Mouse (Mus musculus) hindbrain, embryonic 13.5 days (tissue): ENCODE measurements around the gene Stx4a. TPM values are rescaled to one million over a fixed set of nuclear protein-coding genes. Genes with fewer than 3 reads are reported as not detected.
"Not testable (repeated sequence)": the region's sequence is repeated elsewhere in the genome, so short reads cannot be mapped to it uniquely, and the experiment has no call there.

Experiments
- ATAC-seq: fragments of 200-750 bp; cut with Nextera tagmentation; 2 replicates; pipeline ENCODE4 v1.8.0; 2017; ENCODE audit warnings: moderate TSS enrichment; ENCODE audit not compliant: low FRiP score
- H3K27ac ChIP-seq: fragments of 300-500 bp; sonication (generic); 2 replicates; pipeline ENCODE4 v1.5.1; 2015; ENCODE audit warnings: inconsistent platforms, mild to moderate bottlenecking, moderate library complexity
- H3K27me3 ChIP-seq: fragments of 300-500 bp; sonication (generic); 2 replicates; pipeline ENCODE4 v1.6.1; 2015; ENCODE audit warnings: mild to moderate bottlenecking, inconsistent platforms
- H3K36me3 ChIP-seq: fragments of 300-500 bp; sonication (generic); 2 replicates; pipeline ENCODE4 v1.6.1; 2015; ENCODE audit warnings: mild to moderate bottlenecking, inconsistent platforms
- H3K4me1 ChIP-seq: fragments of 300-500 bp; sonication (generic); replicated peaks from 2 replicates; pipeline ENCODE4 v1.6.1; 2015; ENCODE audit warnings: inconsistent platforms
- H3K4me2 ChIP-seq: fragments of 300-500 bp; sonication (generic); 2 replicates; pipeline ENCODE4 v1.6.1; 2015; ENCODE audit warnings: inconsistent platforms, mild to moderate bottlenecking, moderate library complexity
- H3K4me3 ChIP-seq: fragments of 300-500 bp; sonication (generic); 2 replicates; pipeline ENCODE4 v1.5.1; 2015; ENCODE audit warnings: mild to moderate bottlenecking, inconsistent platforms
- H3K9ac ChIP-seq: fragments of 300-500 bp; sonication (generic); 2 replicates; pipeline ENCODE4 v1.6.1; 2015; ENCODE audit warnings: mild to moderate bottlenecking, inconsistent platforms
- H3K9me3 ChIP-seq: fragments of 300-500 bp; sonication (generic); 2 replicates; pipeline ENCODE4 v1.6.1; 2016; ENCODE audit warnings: inconsistent platforms
- WGBS: fragments of 180-500 bp; shearing (Covaris S2); methylation state at CpG from one replicate; pipeline ENCODE4 v1.1.7; 2015; 5-methylcytosine and 5-hydroxymethylcytosine counted together
- polyA plus RNA-seq: library from polyadenylated mRNA; unstranded; fragments of >200 nt; fragmentation: Nextera tagmentation; extraction: Ambion mirVana; gene quantifications from 2 replicates; pipeline ENCODE4 v1.2.1, GENCODE M21; 2015

Stx4a gene
- polyA plus RNA-seq: 22.2 and 24.3 TPM in 2 replicates

DNA sequence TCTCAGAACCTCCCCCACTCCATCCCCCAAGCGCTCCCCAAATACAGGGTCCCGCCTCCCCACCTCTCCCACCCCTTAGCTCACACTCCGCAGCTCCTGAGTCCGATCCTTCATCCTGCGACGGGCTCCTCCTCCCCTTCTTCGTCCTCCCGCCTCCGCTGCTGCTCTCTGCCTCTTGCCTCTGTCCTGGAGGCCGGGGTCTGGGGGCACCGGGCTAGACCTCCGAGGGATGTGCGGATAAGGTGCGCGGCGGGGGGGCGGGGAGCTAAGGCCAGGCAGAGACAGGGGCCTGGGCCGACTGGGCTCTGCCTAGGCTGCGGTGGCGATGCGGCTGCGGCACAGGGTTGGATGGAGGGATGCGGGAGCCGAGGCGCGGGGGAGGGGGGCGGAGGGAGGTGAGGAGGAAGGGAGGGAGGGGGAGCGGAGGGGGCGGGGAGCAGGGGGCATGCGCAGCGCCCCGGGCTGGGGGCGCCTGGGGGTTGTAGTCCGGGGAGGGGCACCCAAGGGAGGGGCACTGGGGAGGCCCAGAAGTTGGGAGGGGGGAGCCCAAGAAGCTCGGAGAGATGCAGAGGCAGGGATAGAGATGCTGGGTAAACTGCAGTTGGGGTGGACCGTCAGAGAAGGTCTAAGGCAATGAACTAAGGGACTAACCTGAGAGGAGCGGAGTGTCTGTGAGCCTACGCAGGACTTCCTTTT, at the start of gene Stx4a, which contains the start of gene Stx1b:
Gene Stx4a (plus strand): TSS at position 119 of the 696 bp plus-strand sequence.
Gene Stx1b (minus strand): TSS at position 374 of the 696 bp plus-strand sequence.
- H3K4me2 ChIP-seq: peak within 1 kb of the TSS; percentile 80
- H3K36me3 ChIP-seq: no peaks in the 10 kb centered on the region
- no peaks in the 10 kb centered on the region for H3K9me3 ChIP-seq
- 5% methylated on average over 26 of the region's 38 CpGs for WGBS
- H3K27ac ChIP-seq: peak within 1 kb of the TSS; percentile 92
- H3K4me3 ChIP-seq: peak within 1 kb of the TSS; percentile 72
- peaks cover 43% of the 10 kb centered on the region for H3K4me1 ChIP-seq
- ATAC-seq: peak; percentile 90
- peak within 1 kb of the TSS; percentile 91 for H3K9ac ChIP-seq
- H3K27me3 ChIP-seq: no peaks in the 10 kb centered on the region

DNA sequence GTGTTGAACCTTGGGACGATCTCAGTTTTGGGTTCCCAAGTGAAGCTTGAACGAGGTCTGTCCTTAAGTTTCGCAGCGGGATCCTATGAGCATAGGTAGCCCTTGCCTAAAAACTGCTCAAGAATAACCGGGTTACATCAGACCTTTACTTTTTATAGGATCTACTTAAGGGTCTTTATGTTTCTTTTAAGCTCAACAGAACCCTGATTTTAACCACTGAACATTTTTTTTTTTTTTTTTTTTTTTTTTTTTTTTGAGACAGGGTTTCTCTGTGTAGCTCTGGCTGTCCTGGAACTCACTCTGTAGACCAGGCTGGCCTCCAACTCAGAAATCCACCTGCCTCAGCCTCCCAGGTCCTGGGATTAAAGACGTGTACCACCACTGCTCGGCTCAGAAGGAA, 48.3 kb upstream of the Stx4a start:
- H3K9me3 ChIP-seq, ATAC-seq, H3K27me3 ChIP-seq: not testable (repeated sequence)
- Histone ChIP-seq H3K36me3 (peaks cover 19% of the 10 kb centered on the region), H3K4me2 (peak overlapping the region; percentile 82), H3K9ac (peak overlapping the region; percentile 91), H3K27ac (peak overlapping the region; percentile 98), H3K4me1 (peaks cover 21% of the 10 kb centered on the region), H3K4me3 (peak overlapping the region; percentile 84)
- WGBS: 81% methylated on average over 7 of the region's 7 CpGs

DNA sequence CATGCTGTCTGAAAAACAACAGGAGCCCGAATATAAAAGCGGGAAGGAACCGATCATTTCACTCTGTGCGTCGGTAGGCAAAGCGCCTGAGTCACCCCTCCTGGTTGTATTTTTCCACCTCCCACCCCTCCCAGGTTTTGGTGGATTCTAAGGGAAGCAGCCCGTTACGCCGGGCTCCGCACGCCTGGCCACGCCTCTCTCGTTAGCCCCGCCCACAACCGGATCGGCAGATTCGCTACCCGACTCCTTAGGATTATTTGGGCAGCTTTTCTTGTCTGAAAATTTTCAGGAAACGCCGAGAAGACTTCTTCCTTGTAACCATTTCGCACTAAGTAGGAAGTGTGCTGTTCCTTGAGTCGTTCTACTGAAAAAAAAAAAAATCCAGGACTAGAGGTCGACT, 47.7 kb upstream of the Stx4a start, which contains the start of gene Setd1a:
Gene Setd1a (plus strand): TSS at position 245 of the 400 bp plus-strand sequence.
- Histone ChIP-seq H3K4me2 (peak within 1 kb of the TSS; percentile 82), H3K4me3 (peak within 1 kb of the TSS; percentile 84), H3K4me1 (peaks cover 20% of the 10 kb centered on the region), H3K36me3 (peaks cover 25% of the 10 kb centered on the region), H3K9ac (peak within 1 kb of the TSS; percentile 91), H3K27ac (peak within 1 kb of the TSS; percentile 98), H3K9me3 (no peaks in the 10 kb centered on the region), H3K27me3 (no peaks in the 10 kb centered on the region)
- WGBS: under 1% methylated on average over 23 of the region's 23 CpGs
- peak; percentile 79 for ATAC-seq

DNA sequence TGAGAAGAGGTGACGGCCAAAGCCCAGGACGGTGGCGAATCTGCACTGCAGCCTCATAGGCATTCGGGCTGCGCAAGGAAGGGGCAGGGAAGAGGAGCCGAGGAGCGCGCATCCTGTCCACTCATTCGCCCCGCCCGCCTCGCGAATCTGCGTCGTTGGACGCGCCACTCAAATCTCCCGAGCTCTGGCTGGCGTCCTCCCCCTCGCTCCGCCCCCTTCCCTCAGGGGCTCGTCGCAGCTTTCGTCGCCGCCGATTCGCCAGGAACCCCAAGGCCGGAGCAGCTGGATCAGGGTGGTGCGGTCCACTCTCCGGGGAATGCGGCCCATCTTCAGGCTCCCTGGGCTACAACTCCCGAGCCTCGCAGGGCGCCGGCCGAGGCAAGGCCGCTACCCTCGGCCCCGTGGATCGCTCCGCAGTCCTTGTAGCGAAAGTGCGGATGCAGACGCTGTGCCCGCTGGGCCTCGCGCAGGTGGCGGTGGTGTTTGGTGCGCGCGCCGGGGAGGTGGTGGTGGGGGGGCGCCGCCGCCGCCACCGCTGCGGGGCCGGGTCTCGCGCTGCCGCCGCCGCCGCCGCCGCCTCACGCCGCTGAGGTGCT, 47.1 kb upstream of the Stx4a start:
- WGBS: 0% methylated on average over 56 of the region's 70 CpGs
- Histone ChIP-seq H3K9me3 (no peaks in the 10 kb centered on the region), H3K4me1 (peaks cover 20% of the 10 kb centered on the region), H3K4me2 (peak overlapping the region; percentile 82), H3K9ac (peak overlapping the region; percentile 91), H3K4me3 (peak overlapping the region; percentile 84), H3K27me3 (no peaks in the 10 kb centered on the region), H3K36me3 (peaks cover 31% of the 10 kb centered on the region), H3K27ac (peak overlapping the region; percentile 98)
- ATAC-seq: peak; percentile 94

DNA sequence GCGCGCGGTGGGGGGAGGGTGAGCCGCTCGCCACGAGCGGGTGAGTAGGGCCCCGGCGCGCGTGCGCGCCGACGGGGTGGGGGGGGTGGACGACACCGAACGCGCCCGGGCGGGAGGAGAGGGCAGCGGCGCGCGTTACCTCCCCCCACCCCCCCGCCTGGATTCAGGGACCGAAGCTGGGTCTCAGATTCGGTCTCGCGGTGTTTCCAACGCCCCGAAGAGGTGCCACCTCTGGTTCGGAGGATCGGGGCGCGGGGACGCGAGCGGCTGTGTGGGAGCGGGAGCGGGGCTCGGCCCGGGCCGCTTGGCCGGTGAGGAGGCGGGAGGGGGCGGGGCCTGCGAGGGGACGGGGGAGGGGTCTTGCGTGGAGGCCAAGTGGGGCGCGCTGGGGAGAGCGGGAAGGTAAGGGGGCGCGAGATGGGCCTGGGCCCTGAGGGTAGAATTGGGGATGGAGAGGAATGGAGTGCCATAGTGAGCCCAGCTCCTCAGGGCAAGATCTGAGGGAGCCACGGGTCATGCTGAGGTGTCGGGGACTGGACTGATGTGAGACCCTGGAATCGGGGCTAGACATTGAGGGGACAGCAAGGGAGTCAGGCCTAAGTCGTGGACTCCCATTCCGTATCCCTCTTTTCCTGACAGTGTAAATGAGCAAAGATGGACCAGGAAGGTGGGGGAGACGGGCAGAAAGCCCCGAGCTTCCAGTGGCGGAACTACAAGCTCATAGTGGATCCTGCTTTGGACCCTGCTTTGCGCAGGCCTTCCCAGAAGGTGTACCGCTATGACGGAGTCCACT, 46.4 kb upstream of the Stx4a start:
- Histone ChIP-seq H3K27ac (peak overlapping the region; percentile 98), H3K36me3 (peaks cover 38% of the 10 kb centered on the region), H3K4me1 (peaks cover 20% of the 10 kb centered on the region), H3K9ac (peak overlapping the region; percentile 91), H3K9me3 (no peaks in the 10 kb centered on the region), H3K4me3 (peak overlapping the region; percentile 84), H3K27me3 (no peaks in the 10 kb centered on the region), H3K4me2 (peak overlapping the region; percentile 82)
- 4% methylated on average over 43 of the region's 66 CpGs for WGBS
- peak; percentile 39 for ATAC-seq

DNA sequence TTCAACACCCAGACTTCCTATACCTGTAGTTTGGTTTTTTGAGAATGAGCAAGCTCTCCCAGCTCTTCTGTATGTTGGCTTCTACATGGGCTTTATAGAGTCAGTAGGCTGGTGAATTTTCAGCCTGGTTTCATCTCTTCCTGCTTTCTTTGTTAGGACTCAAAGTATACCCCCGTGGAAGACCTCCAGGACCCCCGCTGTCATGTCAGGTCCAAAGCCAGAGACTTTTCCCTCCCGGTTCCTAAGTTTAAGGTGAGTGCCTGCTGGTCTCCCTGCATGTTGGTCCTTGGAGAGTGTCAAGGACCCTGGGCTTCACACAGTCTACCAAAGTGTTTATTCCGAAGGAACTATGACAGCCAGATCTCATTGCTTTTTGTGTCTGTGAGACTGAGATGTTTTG, 45.7 kb upstream of the Stx4a start:
- Histone ChIP-seq H3K4me3 (peak overlapping the region; percentile 84), H3K36me3 (peaks cover 42% of the 10 kb centered on the region), H3K4me2 (peak overlapping the region; percentile 82), H3K9me3 (no peaks in the 10 kb centered on the region), H3K27ac (no peak overlapping the region), H3K27me3 (no peaks in the 10 kb centered on the region), H3K4me1 (peaks cover 20% of the 10 kb centered on the region), H3K9ac (peak overlapping the region; percentile 91)
- WGBS: 78% methylated on average over 4 of the region's 4 CpGs
- no peak for ATAC-seq

DNA sequence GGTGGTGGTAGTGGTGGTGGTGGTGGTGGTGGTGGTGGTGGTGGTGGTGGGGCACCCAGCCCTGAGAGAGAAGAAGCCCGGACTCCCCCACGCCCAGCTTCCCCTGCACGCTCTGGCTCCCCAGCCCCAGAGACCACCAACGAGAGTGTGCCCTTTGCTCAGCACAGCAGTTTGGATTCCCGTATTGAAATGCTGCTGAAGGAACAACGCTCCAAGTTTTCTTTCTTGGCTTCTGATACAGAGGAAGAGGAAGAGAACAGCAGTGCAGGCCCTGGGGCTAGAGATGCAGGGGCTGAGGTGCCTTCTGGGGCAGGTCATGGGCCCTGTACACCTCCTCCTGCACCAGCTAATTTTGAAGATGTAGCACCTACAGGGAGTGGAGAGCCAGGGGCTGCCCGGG, 38.8 kb upstream of the Stx4a start, which contains the start of gene Gm49388:
Gene Gm49388 (plus strand): TSS at position 301 of the 400 bp plus-strand sequence.
- Histone ChIP-seq H3K27ac (no peak within 1 kb of the TSS), H3K9ac (no peak within 1 kb of the TSS), H3K9me3 (no peaks in the 10 kb centered on the region), H3K27me3 (no peaks in the 10 kb centered on the region), H3K4me3 (no peak within 1 kb of the TSS), H3K4me2 (no peak within 1 kb of the TSS), H3K36me3 (peaks cover 98% of the 10 kb centered on the region), H3K4me1 (no peaks in the 10 kb centered on the region)
- ATAC-seq: no peak
- 94% methylated on average over 7 of the region's 7 CpGs for WGBS

DNA sequence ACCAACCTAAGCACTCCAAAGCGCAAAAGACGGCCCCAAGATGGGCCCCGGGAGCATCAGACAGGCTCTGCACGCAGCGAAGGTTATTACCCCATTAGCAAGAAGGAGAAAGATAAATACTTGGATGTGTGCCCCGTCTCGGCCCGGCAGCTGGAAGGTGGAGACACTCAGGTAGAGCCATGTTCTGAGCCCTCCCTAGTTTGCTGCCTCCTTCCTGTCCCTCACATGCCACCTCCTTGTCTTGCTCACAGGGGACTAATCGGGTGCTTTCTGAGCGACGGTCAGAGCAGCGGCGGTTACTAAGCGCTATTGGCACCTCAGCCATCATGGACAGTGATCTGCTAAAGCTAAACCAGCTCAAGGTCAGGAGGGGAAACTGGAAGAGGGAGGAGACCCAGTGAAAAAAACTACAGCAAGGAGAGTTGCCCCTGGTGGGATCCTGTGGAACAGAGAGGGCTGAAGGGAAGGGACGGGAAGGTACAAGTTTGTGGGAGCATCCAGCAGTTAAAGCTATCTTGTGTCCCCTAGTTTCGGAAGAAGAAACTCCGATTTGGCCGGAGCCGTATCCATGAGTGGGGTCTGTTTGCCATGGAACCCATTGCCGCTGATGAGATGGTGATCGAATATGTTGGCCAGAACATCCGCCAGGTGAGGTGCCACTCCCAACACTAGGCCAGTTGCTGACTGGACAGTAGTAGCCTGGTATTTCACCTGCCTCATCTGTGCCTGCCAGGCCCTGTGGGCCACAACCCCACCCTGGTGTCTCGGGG, 26.8 kb upstream of the Stx4a start:
- 96% methylated on average over 23 of the region's 23 CpGs for WGBS
- ATAC-seq: no peak

DNA sequence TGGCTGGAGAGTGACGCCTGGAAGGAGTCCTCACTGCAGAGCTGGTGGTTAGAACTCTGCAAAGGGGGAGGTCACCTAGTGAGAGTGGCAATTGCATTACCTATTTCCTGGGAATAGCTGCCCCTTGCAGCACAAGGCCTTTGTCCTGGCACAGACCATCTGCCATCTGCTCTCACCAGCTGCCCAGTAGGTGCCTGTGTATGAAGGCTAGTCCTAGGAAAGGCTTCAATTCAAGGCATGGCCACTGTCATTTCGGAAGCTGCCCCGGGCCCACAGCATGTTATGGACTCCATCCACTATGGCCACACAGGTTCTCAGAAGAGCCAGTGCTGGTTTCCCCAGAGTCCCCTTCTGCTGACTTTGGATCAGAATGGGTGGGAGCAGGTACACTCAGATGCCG, 25.5 kb upstream of the Stx4a start:
- Histone ChIP-seq H3K27me3 (no peaks in the 10 kb centered on the region), H3K9ac (0 out of 2 replicates have a peak overlapping the region, but pooled peaks have one; percentile 19), H3K27ac (no peak overlapping the region), H3K4me3 (no peak overlapping the region), H3K36me3 (peaks cover 84% of the 10 kb centered on the region), H3K9me3 (no peaks in the 10 kb centered on the region), H3K4me2 (no peak overlapping the region), H3K4me1 (peaks cover 9% of the 10 kb centered on the region)
- 95% methylated on average over 4 of the region's 4 CpGs for WGBS
- no peak for ATAC-seq

More for the DNA sequence above, 26.8 kb upstream of the Stx4a start:
- Histone ChIP-seq H3K27me3 (no peaks in the 10 kb centered on the region), H3K27ac (no peak overlapping the region), H3K4me1 (peaks cover 9% of the 10 kb centered on the region), H3K4me2 (no peak overlapping the region), H3K4me3 (no peak overlapping the region), H3K9me3 (no peaks in the 10 kb centered on the region), H3K9ac (no peak overlapping the region), H3K36me3 (peaks cover 83% of the 10 kb centered on the region)

DNA sequence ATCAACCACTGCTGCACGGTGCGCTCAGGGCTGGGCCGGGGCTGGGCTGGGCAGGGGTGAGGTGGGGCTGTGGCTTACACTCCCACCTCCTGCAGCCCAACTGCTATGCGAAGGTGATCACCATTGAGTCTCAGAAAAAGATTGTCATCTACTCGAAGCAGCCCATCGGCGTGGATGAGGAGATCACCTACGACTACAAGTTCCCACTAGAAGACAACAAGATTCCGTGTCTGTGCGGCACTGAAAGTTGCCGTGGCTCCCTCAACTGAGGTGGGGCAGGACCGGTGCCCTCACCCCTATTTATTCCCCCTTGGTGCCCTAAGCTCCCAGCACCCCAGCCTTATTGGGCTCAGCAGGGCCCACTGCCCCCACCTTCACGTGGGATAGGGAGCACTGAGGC, 24.9 kb upstream of the Stx4a start:
- Histone ChIP-seq H3K4me1 (peaks cover 9% of the 10 kb centered on the region), H3K9me3 (no peaks in the 10 kb centered on the region), H3K27me3 (no peaks in the 10 kb centered on the region), H3K4me3 (no peak overlapping the region), H3K36me3 (peaks cover 82% of the 10 kb centered on the region), H3K27ac (no peak overlapping the region), H3K9ac (0 out of 2 replicates have a peak overlapping the region, but pooled peaks have one; percentile 8), H3K4me2 (no peak overlapping the region)
- ATAC-seq: no peak
- 92% methylated on average over 13 of the region's 13 CpGs for WGBS

DNA sequence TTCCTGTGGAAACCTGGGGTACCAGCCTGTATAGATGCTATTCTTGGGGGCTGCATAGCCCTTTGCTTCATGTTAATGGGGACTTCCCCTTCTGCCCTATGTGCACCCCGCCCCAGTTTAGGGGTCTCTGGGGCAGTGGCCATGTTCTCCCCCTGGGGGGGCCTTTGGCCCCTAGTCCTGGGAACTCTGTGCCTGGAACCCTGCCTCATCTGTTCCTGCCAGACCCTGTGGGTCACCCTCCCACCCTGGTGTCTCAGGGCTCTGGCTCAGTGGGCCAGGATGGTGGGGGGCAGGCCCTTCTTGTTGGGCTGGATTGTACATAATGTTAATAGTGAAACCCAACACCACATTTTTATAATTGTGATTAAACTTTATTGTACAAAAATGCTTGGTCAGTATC, 24.4 kb upstream of the Stx4a start:
- Histone ChIP-seq H3K27ac (0 out of 2 replicates have a peak overlapping the region, but pooled peaks have one; percentile 35), H3K9ac (0 out of 2 replicates have a peak overlapping the region, but pooled peaks have one; percentile 8), H3K9me3 (no peaks in the 10 kb centered on the region), H3K4me3 (no peak overlapping the region), H3K4me2 (no peak overlapping the region), H3K4me1 (peaks cover 9% of the 10 kb centered on the region), H3K27me3 (no peaks in the 10 kb centered on the region), H3K36me3 (peaks cover 84% of the 10 kb centered on the region)
- ATAC-seq: no peak
- WGBS: 100% methylated on average over 1 of the region's 1 CpGs
